Mouse (Mus musculus) hindbrain, embryonic 14.5 days (tissue): ENCODE measurements at regions not wholly inside any gene's neighbourhood (a gene's known extent, or its start where the extent isn't known, plus 50 kb on each side); places are given as distances from the start of the nearest gene placed in this dataset.
A peak's percentile ranks its signal among the peaks of the same experiment; 100 is the strongest.

Source experiments
- ATAC-seq: fragments of 200-750 bp; cut with Nextera tagmentation; 2 replicates; pipeline ENCODE4 v1.8.0; 2017; ENCODE audit warnings: moderate number of reproducible peaks, mild to moderate bottlenecking, moderate TSS enrichment, moderate library complexity; ENCODE audit not compliant: low FRiP score
- DNase-seq: peaks from one replicate; pipeline ENCODE4 v3.0.0-alpha.2; 2015; ENCODE audit warnings: low spot score
- H3K27ac ChIP-seq: fragments of 300-500 bp; sonication (generic); 2 replicates; pipeline ENCODE4 v1.5.1; 2014; ENCODE audit warnings: mild to moderate bottlenecking, moderate library complexity
- H3K27me3 ChIP-seq: fragments of 300-500 bp; sonication (generic); 2 replicates; pipeline ENCODE4 v1.6.1; 2014; ENCODE audit warnings: mild to moderate bottlenecking, low read length, mixed read lengths; ENCODE audit not compliant: control insufficient read depth, insufficient read depth
- H3K36me3 ChIP-seq: fragments of 300-500 bp; sonication (generic); replicated peaks from 2 replicates; pipeline ENCODE4 v1.6.1; 2014; ENCODE audit not compliant: control insufficient read depth, insufficient read depth
- H3K4me1 ChIP-seq: fragments of 300-500 bp; sonication (generic); replicated peaks from 2 replicates; pipeline ENCODE4 v1.6.1; 2014; ENCODE audit warnings: antibody characterized with exemption, low read length, mixed read lengths; ENCODE audit not compliant: control insufficient read depth, insufficient read depth
- H3K4me2 ChIP-seq: fragments of 300-500 bp; sonication (generic); replicated peaks from 2 replicates; pipeline ENCODE4 v1.6.1; 2014; ENCODE audit warnings: mild to moderate bottlenecking, moderate library complexity
- H3K4me3 ChIP-seq: fragments of 300-500 bp; sonication (generic); replicated peaks from 2 replicates; pipeline ENCODE4 v1.5.1; 2014; ENCODE audit warnings: mild to moderate bottlenecking, low read length
- H3K9ac ChIP-seq: fragments of 300-500 bp; sonication (generic); 2 replicates; pipeline ENCODE4 v1.6.1; 2014
- H3K9me3 ChIP-seq: fragments of 300-500 bp; sonication (generic); 2 replicates; pipeline ENCODE4 v1.6.1; 2016; ENCODE audit warnings: low read length; ENCODE audit not compliant: control insufficient read depth
- WGBS: fragments of 180-500 bp; shearing (Covaris S2); extraction: QIAGEN DNeasy Blood & Tissue Kit; methylation state at CpG from one replicate; pipeline ENCODE4 v1.1.7; 2014; 5-methylcytosine and 5-hydroxymethylcytosine counted together

DNA sequence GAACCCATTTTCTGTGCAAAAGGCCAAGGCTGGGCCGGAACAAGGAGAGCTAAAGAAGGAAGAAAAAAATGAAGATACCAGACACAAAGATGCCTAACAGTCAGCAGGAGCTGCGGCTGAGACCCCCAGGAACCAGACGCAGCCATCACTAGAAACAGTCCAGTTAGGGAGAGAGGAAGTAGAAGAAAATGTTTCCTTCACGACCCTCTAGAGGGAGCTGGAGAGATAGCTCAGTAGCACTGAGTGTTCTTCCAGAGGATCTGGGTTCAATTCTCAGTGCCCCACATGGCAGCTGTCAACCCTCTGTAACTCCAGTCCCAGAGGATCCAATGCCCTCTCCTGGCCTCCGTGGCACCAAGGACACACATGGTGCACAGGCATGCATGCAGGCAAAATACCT is 113.7 kb upstream of the Rpl38 start:
- ATAC-seq (no peak), DNase-seq (no peak)
- Histone ChIP-seq H3K4me1 (no peaks in the 10 kb centered on the region; the same call in 1 of the 2 replicates), H3K9me3 (no peaks in the 10 kb centered on the region), H3K9ac (no peak overlapping the region), H3K4me3 (no peak overlapping the region), H3K27ac (no peak overlapping the region), H3K4me2 (no peak overlapping the region), H3K27me3 (no peaks in the 10 kb centered on the region), H3K36me3 (no peaks in the 10 kb centered on the region)
- 52% methylated on average over 5 of the region's 5 CpGs for WGBS

GRCm38 (mm10) chr11:114553992-114554391 is 114.3 kb upstream of the Rpl38 start:
- Histone ChIP-seq H3K27ac (peak overlapping the region; percentile 14; the same call in 1 of the 2 replicates), H3K9me3 (no peaks in the 10 kb centered on the region)
- DNase-seq = no peak

GRCm38 (mm10) chr11:114552176-114552575 is 116.1 kb upstream of the Rpl38 start:
- WGBS = 85% methylated on average over 7 of the region's 7 CpGs
- no peak for ATAC-seq

More at GRCm38 (mm10) chr11:114553992-114554391, 114.3 kb upstream of the Rpl38 start:
- no peak for ATAC-seq
- 57% methylated on average over 13 of the region's 13 CpGs for WGBS
- H3K27me3 ChIP-seq = no peaks in the 10 kb centered on the region
- no peak overlapping the region for H3K4me2 ChIP-seq
- no peak overlapping the region for H3K9ac ChIP-seq
- no peak overlapping the region for H3K4me3 ChIP-seq
- no peaks in the 10 kb centered on the region for H3K36me3 ChIP-seq
- no peaks in the 10 kb centered on the region for H3K4me1 ChIP-seq

DNA sequence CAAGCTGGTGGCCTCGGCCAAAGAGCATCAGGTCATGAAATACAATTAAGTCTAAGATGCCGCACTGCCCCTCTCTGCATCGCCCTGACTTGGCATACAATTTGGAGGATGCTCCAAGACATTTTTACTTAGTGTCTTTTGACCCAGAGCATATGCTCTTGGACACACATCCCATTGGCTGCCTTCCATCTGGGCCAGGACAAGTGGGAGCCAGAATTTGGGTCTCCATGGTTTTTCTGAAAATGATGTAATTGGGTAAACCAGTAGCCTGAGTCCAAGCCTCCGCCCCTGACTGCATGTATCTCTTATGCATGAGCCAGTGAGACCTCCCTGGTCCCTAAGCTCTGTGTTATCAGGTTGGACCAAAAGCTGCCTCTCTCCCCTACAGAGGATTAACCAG is 117.1 kb upstream of the Rpl38 start:
- Histone ChIP-seq H3K27me3 (no peaks in the 10 kb centered on the region), H3K4me1 (no peaks in the 10 kb centered on the region), H3K4me3 (no peak overlapping the region), H3K9me3 (no peaks in the 10 kb centered on the region), H3K4me2 (no peak overlapping the region), H3K36me3 (no peaks in the 10 kb centered on the region), H3K27ac (no peak overlapping the region), H3K9ac (no peak overlapping the region)
- ATAC-seq (no peak), DNase-seq (no peak)
- WGBS = 87% methylated on average over 4 of the region's 4 CpGs

More at GRCm38 (mm10) chr11:114552176-114552575, 116.1 kb upstream of the Rpl38 start:
- Histone ChIP-seq H3K27me3 (no peaks in the 10 kb centered on the region), H3K27ac (no peak overlapping the region), H3K9me3 (no peaks in the 10 kb centered on the region), H3K4me2 (no peak overlapping the region), H3K4me1 (no peaks in the 10 kb centered on the region), H3K4me3 (no peak overlapping the region), H3K9ac (no peak overlapping the region), H3K36me3 (no peaks in the 10 kb centered on the region)
- no peak for DNase-seq

- Histone ChIP-seq H3K36me3 (no peaks in the 10 kb centered on the region), H3K27ac (no peak overlapping the region), H3K9ac (no peak overlapping the region), H3K4me1 (no peaks in the 10 kb centered on the region), H3K4me2 (no peak overlapping the region), H3K4me3 (no peak overlapping the region), H3K9me3 (no peaks in the 10 kb centered on the region), H3K27me3 (no peaks in the 10 kb centered on the region)
- ATAC-seq = no peak
- WGBS = 49% methylated on average over 5 of the region's 5 CpGs
- DNase-seq = no peak
Observed at GRCm38 (mm10) chr11:114548658-114549057, 119.7 kb upstream of the Rpl38 start.

GRCm38 (mm10) chr11:114544212-114544611 is 124.1 kb upstream of the Rpl38 start:
- ATAC-seq (no peak), DNase-seq (no peak)
- no peak overlapping the region for H3K9ac ChIP-seq

DNA sequence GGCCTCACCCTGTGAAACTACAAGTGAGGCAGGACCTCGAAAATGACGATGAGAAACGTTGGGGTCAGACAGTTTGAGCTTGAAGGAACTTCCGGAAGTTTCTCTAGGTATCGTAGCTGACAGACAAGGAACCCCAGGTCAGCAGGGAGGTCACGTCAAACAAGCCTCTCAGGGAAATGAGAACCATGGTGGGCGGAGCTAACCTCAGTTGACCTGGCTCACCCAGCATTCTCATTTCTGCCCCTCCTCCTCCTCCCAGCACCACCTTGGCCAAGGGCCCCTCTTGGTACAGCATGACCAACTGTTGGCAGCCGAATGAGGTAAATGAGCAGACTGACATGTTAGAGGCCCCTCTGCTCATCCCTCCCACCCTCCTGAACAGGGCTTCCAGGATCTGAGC is 126.2 kb upstream of the Rpl38 start:
- no peak overlapping the region for H3K9ac ChIP-seq
- DNase-seq = no peak
- H3K4me3 ChIP-seq = no peak overlapping the region
- no peaks in the 10 kb centered on the region for H3K9me3 ChIP-seq
- H3K4me1 ChIP-seq = peaks cover 7% of the 10 kb centered on the region
- no peaks in the 10 kb centered on the region for H3K36me3 ChIP-seq
- no peaks in the 10 kb centered on the region for H3K27me3 ChIP-seq
- no peak overlapping the region for H3K27ac ChIP-seq
- no peak overlapping the region for H3K4me2 ChIP-seq
- 75% methylated on average over 8 of the region's 8 CpGs for WGBS
- no peak for ATAC-seq

More at GRCm38 (mm10) chr11:114544212-114544611, 124.1 kb upstream of the Rpl38 start:
- Histone ChIP-seq H3K4me2 (no peak overlapping the region), H3K4me3 (no peak overlapping the region), H3K4me1 (no peaks in the 10 kb centered on the region), H3K36me3 (no peaks in the 10 kb centered on the region), H3K27ac (no peak overlapping the region), H3K27me3 (no peaks in the 10 kb centered on the region), H3K9me3 (no peaks in the 10 kb centered on the region)
- 38% methylated on average over 3 of the region's 3 CpGs for WGBS

- Histone ChIP-seq H3K27ac (no peak overlapping the region), H3K9me3 (no peaks in the 10 kb centered on the region), H3K4me2 (no peak overlapping the region), H3K36me3 (no peaks in the 10 kb centered on the region), H3K9ac (no peak overlapping the region), H3K4me3 (no peak overlapping the region), H3K4me1 (peaks cover 10% of the 10 kb centered on the region), H3K27me3 (no peaks in the 10 kb centered on the region)
- WGBS = 69% methylated on average over 3 of the region's 3 CpGs
- DNase-seq (no peak), ATAC-seq (no peak)
Observed at GRCm38 (mm10) chr11:114540503-114540902, 127.8 kb upstream of the Rpl38 start.

- DNase-seq (peak; percentile 50), ATAC-seq (peak; percentile 61)
- Histone ChIP-seq H3K4me2 (0 out of 2 replicates have a peak overlapping the region, but pooled peaks have one; percentile 10), H3K4me3 (no peak overlapping the region), H3K9ac (no peak overlapping the region), H3K27ac (peak overlapping the region; percentile 47), H3K4me1 (peaks cover 17% of the 10 kb centered on the region), H3K27me3 (no peaks in the 10 kb centered on the region), H3K9me3 (no peaks in the 10 kb centered on the region), H3K36me3 (no peaks in the 10 kb centered on the region)
- 11% methylated on average over 12 of the region's 13 CpGs for WGBS
Observed at GRCm38 (mm10) chr11:114536616-114537493, 131.5 kb upstream of the Rpl38 start.
